Comparison of ENCODE assay signal across 9 mouse cellular contexts in the genomic region with DNA sequence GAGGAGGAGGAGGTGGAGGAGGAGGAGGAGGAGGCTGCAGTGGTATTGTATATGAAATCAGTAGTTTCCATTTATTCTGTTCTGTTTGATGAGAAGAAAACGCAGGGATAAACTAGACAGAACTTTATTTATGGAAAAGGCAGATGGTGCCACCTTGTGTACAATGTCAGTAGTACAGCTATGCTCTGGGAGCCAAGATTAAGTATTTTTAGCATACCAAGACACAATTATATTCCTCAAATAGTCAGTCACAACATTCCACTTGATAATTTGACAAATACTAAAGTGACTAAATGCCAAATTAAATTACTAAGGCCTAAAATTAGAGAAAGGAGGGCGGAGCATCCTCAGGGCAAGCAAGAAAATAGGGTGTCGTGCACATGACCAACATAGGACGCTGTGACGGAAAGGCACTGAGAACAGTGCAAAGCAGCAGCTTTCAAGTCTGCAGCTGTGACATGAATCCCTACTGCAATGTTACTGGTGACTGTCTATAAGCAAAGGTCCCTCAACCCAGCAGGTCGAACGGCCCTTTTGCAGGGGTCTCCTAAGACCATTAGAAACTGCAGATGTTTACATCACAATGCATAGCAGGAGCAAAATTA.
DNase-seq lines count a peak whose midpoint lies in the region; ATAC-seq and TF ChIP-seq lines count a peak whose summit lies in the region.
"Had no signal": no experiment of that assay in that cellular context is flagged by ENCODE, and none has a peak within 500 bp of the region (broad histone marks: within the 10 kb centered on the region; RNA-seq: fewer than 3 reads in every experiment).

No protein-coding gene starts in this region.

- ATAC-seq in limb, embryonic 11.5 days (ENCODE audit: insufficient number of reproducible peaks, low FRiP score, low TSS enrichment, low read depth), result no peak
- peak; percentile 42 for ATAC-seq in Patski
- no peak for ATAC-seq in embryonic facial prominence, embryonic 14.5 days (ENCODE audit: low read depth)
- ATAC-seq in kidney, postnatal 0 days (replicated peaks; ENCODE audit: low FRiP score, low read depth), result no peak

- in situ Hi-C loops in Patski (cut with MboI; ENCODE audit: low pct_unique_long_range_greater_than_20kb), result loop anchor here (5.0 kb wide), 1 partner anchor 646 kb away; no protein-coding TSS in a partner anchor

- WGBS in limb, embryonic 11.5 days, result 82% methylated on average over 7 of the region's 7 CpGs
- WGBS in limb, embryonic 10.5 days, result 79% methylated on average over 7 of the region's 7 CpGs
- WGBS in embryonic facial prominence, embryonic 14.5 days, result 70% methylated on average over 7 of the region's 7 CpGs
- 76% methylated on average over 7 of the region's 7 CpGs for WGBS in kidney, postnatal 0 days

- TF ChIP-seq CTCF in Patski (IDR thresholded peaks at IDR 0.05), result no peak
- peak; percentile 85 for TF ChIP-seq CTCF in kidney, postnatal 0 days (IDR thresholded peaks at IDR 0.05; ENCODE audit: low read depth)

- H3K9ac ChIP-seq in limb, embryonic 11.5 days (ENCODE audit: low read length), result no peak overlapping the region
- H3K9ac ChIP-seq in embryonic facial prominence, embryonic 14.5 days (ENCODE audit: low read depth, low read length), result no peak overlapping the region
- no peak overlapping the region for H3K9ac ChIP-seq in kidney, postnatal 0 days (ENCODE audit: low read depth, low read length)
- H3K9ac ChIP-seq: neural tube, embryonic 12.5 days had no signal

- CTCF ChIA-PET in Patski (lab: Charles Lee), result interaction anchor here (1.0 kb wide), 1 partner anchor 505 kb away, joined by 3 read pairs; no protein-coding TSS in a partner anchor

- no peaks in the 10 kb centered on the region for H3K27me3 ChIP-seq in limb, embryonic 11.5 days (ENCODE audit: control insufficient read depth, insufficient read depth, low read length)
- no peaks in the 10 kb centered on the region for H3K27me3 ChIP-seq in limb, embryonic 10.5 days (ENCODE audit: low read depth, poor library complexity, severe bottlenecking)
- H3K27me3 ChIP-seq in Patski, result no peaks in the 10 kb centered on the region
- H3K27me3 ChIP-seq in embryonic facial prominence, embryonic 14.5 days (replicated peaks; ENCODE audit: control insufficient read depth, insufficient read depth, low read length), result no peaks in the 10 kb centered on the region
- no peaks in the 10 kb centered on the region for H3K27me3 ChIP-seq in kidney, postnatal 0 days (ENCODE audit: insufficient read depth, low read length)
- H3K27me3 ChIP-seq: neural tube, embryonic 12.5 days had no signal

- H3K9me3 ChIP-seq in limb, embryonic 11.5 days (ENCODE audit: control insufficient read depth, low read length), result no peaks in the 10 kb centered on the region
- no peaks in the 10 kb centered on the region for H3K9me3 ChIP-seq in limb, embryonic 10.5 days (replicated peaks)
- H3K9me3 ChIP-seq in embryonic facial prominence, embryonic 14.5 days (ENCODE audit: control insufficient read depth, low read length), result no peaks in the 10 kb centered on the region
- no peaks in the 10 kb centered on the region for H3K9me3 ChIP-seq in kidney, postnatal 0 days (replicated peaks; ENCODE audit: low read length)
- H3K9me3 ChIP-seq: neural tube, embryonic 12.5 days had no signal

- no peak overlapping the region for H3K4me2 ChIP-seq in limb, embryonic 11.5 days (ENCODE audit: low read depth, severe bottlenecking)
- no peak overlapping the region for H3K4me2 ChIP-seq in embryonic facial prominence, embryonic 14.5 days (ENCODE audit: low read depth, low read length)
- H3K4me2 ChIP-seq in kidney, postnatal 0 days (ENCODE audit: low read length), result no peak overlapping the region
- H3K4me2 ChIP-seq: neural tube, embryonic 12.5 days had no signal

- no peak overlapping the region for H3K27ac ChIP-seq in limb, embryonic 11.5 days (replicated peaks; ENCODE audit: low read depth, low read length)
- no peak overlapping the region for H3K27ac ChIP-seq in limb, embryonic 10.5 days
- H3K27ac ChIP-seq in embryonic facial prominence, embryonic 14.5 days (replicated peaks; ENCODE audit: low read depth, low read length), result no peak overlapping the region
- no peak overlapping the region for H3K27ac ChIP-seq in kidney, postnatal 0 days
- H3K27ac ChIP-seq: neural tube, embryonic 12.5 days had no signal

- DNase-seq in limb, embryonic 11.5 days (ENCODE audit: low spot score), result peak; percentile 43
- no peak for DNase-seq in limb, embryonic 10.5 days (ENCODE audit: low spot score)
- peak; percentile 34 for DNase-seq in Patski (ENCODE audit: low read depth, low spot score)
- peak; percentile 63 for DNase-seq in embryonic facial prominence, embryonic 14.5 days (ENCODE audit: low spot score)
- DNase-seq in kidney, postnatal 0 days (ENCODE audit: low spot score), result peak; percentile 81
- DNase-seq in lung, postnatal 25 days (ENCODE audit: low spot score), result peak; percentile 40
- DNase-seq in T-cell, adult 2 months (ENCODE audit: low spot score), result no peak

- POLR2A ChIA-PET in Patski (lab: Charles Lee), result no interaction called here

- no peak overlapping the region for H3K4me3 ChIP-seq in limb, embryonic 11.5 days (ENCODE audit: low read depth, low read length)
- H3K4me3 ChIP-seq in limb, embryonic 10.5 days, result no peak overlapping the region
- H3K4me3 ChIP-seq in embryonic facial prominence, embryonic 14.5 days (ENCODE audit: low read depth, low read length), result no peak overlapping the region
- H3K4me3 ChIP-seq in kidney, postnatal 0 days (replicated peaks; ENCODE audit: low read depth, low read length), result no peak overlapping the region
- H3K4me3 ChIP-seq: erythroblast, embryonic 14.5 days; neural tube, embryonic 12.5 days had no signal

- H3K36me3 ChIP-seq in limb, embryonic 11.5 days (ENCODE audit: control insufficient read depth, insufficient read depth, low read length), result peaks cover 3% of the 10 kb centered on the region; the same call in 1 of the 2 replicates
- peaks cover 41% of the 10 kb centered on the region for H3K36me3 ChIP-seq in limb, embryonic 10.5 days
- H3K36me3 ChIP-seq in embryonic facial prominence, embryonic 14.5 days (ENCODE audit: control insufficient read depth, insufficient read depth, low read length), result peaks cover 83% of the 10 kb centered on the region
- H3K36me3 ChIP-seq in kidney, postnatal 0 days (ENCODE audit: insufficient read depth, low read length), result peaks cover 59% of the 10 kb centered on the region

- H3K4me1 ChIP-seq in limb, embryonic 11.5 days (ENCODE audit: control insufficient read depth, insufficient read depth, low read length), result no peaks in the 10 kb centered on the region
- H3K4me1 ChIP-seq in limb, embryonic 10.5 days, result no peaks in the 10 kb centered on the region
- no peaks in the 10 kb centered on the region for H3K4me1 ChIP-seq in embryonic facial prominence, embryonic 14.5 days (ENCODE audit: control insufficient read depth, insufficient read depth, low read length)
- no peaks in the 10 kb centered on the region for H3K4me1 ChIP-seq in kidney, postnatal 0 days (replicated peaks; ENCODE audit: insufficient read depth, low read length)
- H3K4me1 ChIP-seq: neural tube, embryonic 12.5 days had no signal

Comparison
In these comparisons a context has a peak if more than half of its experiments do, and no peak if none do; other contexts are left out.
1. DNase-seq: peak in limb, embryonic 11.5 days (single experiment), Patski (single experiment), embryonic facial prominence, embryonic 14.5 days (single experiment), kidney, postnatal 0 days (single experiment) and lung, postnatal 25 days (single experiment); none in limb, embryonic 10.5 days (single experiment) and T-cell, adult 2 months (single experiment).